Mouse (Mus musculus) thymus, adult 18-20 months (tissue): ENCODE data around the gene Tmem121b.

Source experiments
- DNase-seq, 2 experiments: peaks; one replicate each; pipeline ENCODE4 v3.0.0; 2022; ENCODE audit warnings: mixed read lengths in 2 of 2

Gene Tmem121b

GRCm38 (mm10) chr6:120463884-120464283, 29.7 kb downstream of the Tmem121b start:
- DNase-seq: peak; percentile 42 to 58

- peak; percentile 85 to 86 for DNase-seq
Observed at GRCm38 (mm10) chr6:120463086-120463871, 30.3 kb downstream of the Tmem121b start, which contains the start of gene Il17ra. Gene Il17ra (plus strand): TSS chr6:120463247.

GRCm38 (mm10) chr6:120462251-120462650, 31.4 kb downstream of the Tmem121b start:
- no peak for DNase-seq

GRCm38 (mm10) chr6:120461217-120461616, 32.4 kb downstream of the Tmem121b start:
- no peak for DNase-seq

GRCm38 (mm10) chr6:120457751-120458150, 35.9 kb downstream of the Tmem121b start:
- no peak for DNase-seq

GRCm38 (mm10) chr6:120457074-120457473, 36.5 kb downstream of the Tmem121b start:
- no peak for DNase-seq

GRCm38 (mm10) chr6:120454627-120455077, 39.0 kb downstream of the Tmem121b start:
- no peak for DNase-seq

GRCm38 (mm10) chr6:120453556-120453955, 40.1 kb downstream of the Tmem121b start:
- DNase-seq: no peak

GRCm38 (mm10) chr6:120453103-120453445, 40.5 kb downstream of the Tmem121b start:
- DNase-seq: no peak

- no peak for DNase-seq
Observed at GRCm38 (mm10) chr6:120452384-120453102, 41.1 kb downstream of the Tmem121b start.

GRCm38 (mm10) chr6:120450208-120450607, 43.4 kb downstream of the Tmem121b start:
- DNase-seq: no peak

- DNase-seq: no peak
Observed at GRCm38 (mm10) chr6:120443363-120444355, 49.9 kb downstream of the Tmem121b start.

GRCm38 (mm10) chr6:120442171-120442749, 51.3 kb downstream of the Tmem121b start:
- no peak for DNase-seq
